Mouse (Mus musculus) right cerebral cortex, postnatal 10 days (tissue): Measurements from ENCODE around the gene Cst3.

Source experiments
- DNase-seq, 2 experiments: peaks; one replicate each; pipeline ENCODE4 v3.0.0; 2021; ENCODE audit warnings: low spot score in 2 of 2

The Cst3 gene

GRCm38 (mm10) chr2:148856630-148857400 is 18.7 kb downstream of the Cst3 start:
- no peak for DNase-seq

GRCm38 (mm10) chr2:148851116-148851906 is 24.2 kb downstream of the Cst3 start:
- peak; percentile 83 to 87 for DNase-seq

GRCm38 (mm10) chr2:148839224-148839623 is 36.3 kb downstream of the Cst3 start:
- no peak for DNase-seq

GRCm38 (mm10) chr2:148838075-148838777 is 37.3 kb downstream of the Cst3 start:
- no peak for DNase-seq

GRCm38 (mm10) chr2:148834912-148835311 is 40.6 kb downstream of the Cst3 start, which contains the start of gene Cst9:
Gene Cst9 (plus strand): TSS chr2:148835147.
- DNase-seq, result no peak

- no peak for DNase-seq
Measured at GRCm38 (mm10) chr2:148825986-148826385, 49.5 kb downstream of the Cst3 start.
